Mouse (Mus musculus): ENCODE results near the gene A630089N07Rik. TPM values are rescaled to one million over a fixed set of nuclear protein-coding genes. Genes with fewer than 3 reads are reported as not detected.

A630089N07Rik gene
- polyA plus RNA-seq, 1 experiment from 2014 or later: 19.9 TPM

GRCm38 (mm10) chr16:97952801-97953200, 129.4 kb downstream of the A630089N07Rik start:
- Histone ChIP-seq H3K4me1 (ENCODE audit: insufficient read depth, low read length) (no peaks in the 10 kb centered on the region), H3K27me3 (ENCODE audit: insufficient read depth, low read length) (no peaks in the 10 kb centered on the region), H3K9ac (replicated peaks; ENCODE audit: low read length) (no peak overlapping the region), H3K4me3 (ENCODE audit: low read length) (no peak overlapping the region), H3K36me3 (ENCODE audit: insufficient read depth, low read length) (peaks cover 61% of the 10 kb centered on the region), H3K27ac (ENCODE audit: low read length) (no peak overlapping the region), H3K9me3 (ENCODE audit: low read length) (no peaks in the 10 kb centered on the region), H3K4me2 (replicated peaks; ENCODE audit: low read depth, low read length) (no peak overlapping the region)
- no peak for ATAC-seq (ENCODE audit: low FRiP score, low TSS enrichment)
- whole genome bisulfite sequencing: 88% methylated on average over 9 of the region's 9 CpGs

GRCm38 (mm10) chr16:97952371-97952770, 129.9 kb downstream of the A630089N07Rik start:
- WGBS: 95% methylated on average over 4 of the region's 4 CpGs
- Histone ChIP-seq H3K4me2 (replicated peaks; ENCODE audit: low read depth, low read length) (no peak overlapping the region), H3K27ac (ENCODE audit: low read length) (no peak overlapping the region), H3K36me3 (ENCODE audit: insufficient read depth, low read length) (peaks cover 61% of the 10 kb centered on the region), H3K9me3 (ENCODE audit: low read length) (no peaks in the 10 kb centered on the region), H3K4me1 (ENCODE audit: insufficient read depth, low read length) (no peaks in the 10 kb centered on the region), H3K27me3 (ENCODE audit: insufficient read depth, low read length) (no peaks in the 10 kb centered on the region), H3K9ac (replicated peaks; ENCODE audit: low read length) (no peak overlapping the region), H3K4me3 (ENCODE audit: low read length) (no peak overlapping the region)
- ATAC-seq (ENCODE audit: low FRiP score, low TSS enrichment): no peak

Other genes with a start within 250 kb of the A630089N07Rik start
- 11.8 and 11.9 TPM in 2 replicates for gene Prdm15, start 230.6 kb downstream of the A630089N07Rik start, polyA plus RNA-seq (2015; fragmentation: Nextera tagmentation; extraction: Ambion mirVana)
- gene C2cd2, start 119.9 kb downstream of the A630089N07Rik start, polyA plus RNA-seq (2015; fragmentation: Nextera tagmentation; extraction: Ambion mirVana): 16.7 and 18.1 TPM in 2 replicates
- gene Zbtb21, start 119.8 kb downstream of the A630089N07Rik start, polyA plus RNA-seq (2015; fragmentation: Nextera tagmentation; extraction: Ambion mirVana): 14.0 and 15.0 TPM in 2 replicates
- 28.2 and 28.5 TPM in 2 replicates for gene B230307C23Rik, start 85.1 kb downstream of the A630089N07Rik start, polyA plus RNA-seq (2015; fragmentation: Nextera tagmentation; extraction: Ambion mirVana)